Mouse (Mus musculus) stomach, postnatal 0 days (tissue): Measurements from ENCODE around the gene Qtrt2. TPM values are rescaled to one million over a fixed set of nuclear protein-coding genes. Genes with fewer than 3 reads are reported as not detected.

Experiments used
- ATAC-seq: fragments of 200-750 bp; cut with Nextera tagmentation; 2 replicates; pipeline ENCODE4 v1.8.0; 2017; ENCODE audit not compliant: low FRiP score, low TSS enrichment
- DNase-seq: peaks from one replicate; pipeline ENCODE4 v3.0.0-alpha.2; 2016; ENCODE audit warnings: low spot score
- H3K27ac ChIP-seq: fragments of 300-500 bp; sonication (generic); replicated peaks from 2 replicates; pipeline ENCODE4 v1.5.1; 2014; ENCODE audit warnings: mild to moderate bottlenecking, control low read depth
- H3K27me3 ChIP-seq: fragments of 300-500 bp; sonication (generic); 2 replicates; pipeline ENCODE4 v1.6.1; 2014; ENCODE audit warnings: low read length; ENCODE audit not compliant: control insufficient read depth, insufficient read depth
- H3K36me3 ChIP-seq: fragments of 300-500 bp; sonication (generic); 2 replicates; pipeline ENCODE4 v1.6.1; 2014; ENCODE audit warnings: low read length, mixed read lengths; ENCODE audit not compliant: control insufficient read depth, insufficient read depth
- H3K4me1 ChIP-seq: fragments of 300-500 bp; sonication (generic); replicated peaks from 2 replicates; pipeline ENCODE4 v1.6.1; 2014; ENCODE audit warnings: antibody characterized with exemption; ENCODE audit not compliant: control insufficient read depth, insufficient read depth
- H3K4me2 ChIP-seq: fragments of 300-500 bp; sonication (generic); replicated peaks from 2 replicates; pipeline ENCODE4 v1.6.1; 2014; ENCODE audit warnings: low read depth, mild to moderate bottlenecking, control low read depth, moderate library complexity
- H3K4me3 ChIP-seq: fragments of 300-500 bp; sonication (generic); 2 replicates; pipeline ENCODE4 v1.5.1; 2014; ENCODE audit warnings: low read depth, low read length, control low read depth
- H3K9ac ChIP-seq: fragments of 300-500 bp; sonication (generic); 2 replicates; pipeline ENCODE4 v1.6.1; 2014; ENCODE audit warnings: mild to moderate bottlenecking, low read length, control low read depth, mixed read lengths
- H3K9me3 ChIP-seq: fragments of 300-500 bp; sonication (generic); 2 replicates; pipeline ENCODE4 v1.6.1; 2016; ENCODE audit warnings: low read length; ENCODE audit not compliant: control insufficient read depth
- CTCF ChIP-seq: IDR thresholded peaks from 2 replicates; pipeline ENCODE4 v1.5.1; 2016; ENCODE audit warnings: antibody characterized with exemption, low read depth, mild to moderate bottlenecking, moderate library complexity
- EP300 ChIP-seq: optimal IDR thresholded peaks from 2 replicates; pipeline ENCODE3; 2016; ENCODE audit warnings: antibody characterized with exemption
- WGBS: fragments of 180-500 bp; shearing (Covaris S2); extraction: QIAGEN DNeasy Blood & Tissue Kit; methylation state at CpG from one replicate; pipeline ENCODE4 v1.1.7; 2014; 5-methylcytosine and 5-hydroxymethylcytosine counted together
- polyA plus RNA-seq: library from polyadenylated mRNA; unstranded; fragments of >200 nt; fragmentation: Nextera tagmentation; extraction: Ambion mirVana; gene quantifications from 2 replicates; pipeline ENCODE4 v1.2.1, GENCODE M21; 2015

The Qtrt2 gene
- polyA plus RNA-seq, 1 experiment from 2014 or later, result 10.9 TPM

- TF ChIP-seq CTCF (no peak), EP300 (no peak)
These were observed 43.8 kb upstream of the Qtrt2 start for GRCm38 (mm10) chr16:43970426-43970825.

GRCm38 (mm10) chr16:43965781-43966389 is 39.3 kb upstream of the Qtrt2 start:
- TF ChIP-seq CTCF (no peak), EP300 (no peak)
- no peak overlapping the region for H3K9ac ChIP-seq
- no peaks in the 10 kb centered on the region for H3K9me3 ChIP-seq
- no peaks in the 10 kb centered on the region for H3K36me3 ChIP-seq
- H3K4me3 ChIP-seq, result no peak overlapping the region
- H3K4me2 ChIP-seq, result no peak overlapping the region
- no peak for ATAC-seq
- no peak for DNase-seq
- WGBS, result 84% methylated on average over 13 of the region's 13 CpGs
- no peaks in the 10 kb centered on the region for H3K27me3 ChIP-seq
- no peak overlapping the region for H3K27ac ChIP-seq
- no peaks in the 10 kb centered on the region for H3K4me1 ChIP-seq

More at GRCm38 (mm10) chr16:43970426-43970825, 43.8 kb upstream of the Qtrt2 start:
- Histone ChIP-seq H3K36me3 (no peaks in the 10 kb centered on the region), H3K4me2 (no peak overlapping the region), H3K4me1 (no peaks in the 10 kb centered on the region), H3K9ac (no peak overlapping the region), H3K9me3 (no peaks in the 10 kb centered on the region), H3K27ac (no peak overlapping the region), H3K27me3 (no peaks in the 10 kb centered on the region), H3K4me3 (no peak overlapping the region)
- WGBS, result 86% methylated on average over 3 of the region's 3 CpGs
- ATAC-seq, result no peak
- no peak for DNase-seq

- ATAC-seq (no peak), DNase-seq (no peak)
- Histone ChIP-seq H3K4me1 (no peaks in the 10 kb centered on the region), H3K9ac (no peak overlapping the region), H3K4me2 (no peak overlapping the region), H3K27ac (no peak overlapping the region), H3K36me3 (no peaks in the 10 kb centered on the region), H3K27me3 (no peaks in the 10 kb centered on the region), H3K9me3 (no peaks in the 10 kb centered on the region), H3K4me3 (no peak overlapping the region)
- TF ChIP-seq EP300 (no peak), CTCF (no peak)
- WGBS, result 67% methylated on average over 3 of the region's 3 CpGs
These were observed 37.2 kb upstream of the Qtrt2 start for GRCm38 (mm10) chr16:43963780-43964179.

GRCm38 (mm10) chr16:43963291-43963690 is 36.7 kb upstream of the Qtrt2 start:
- DNase-seq, result no peak
- no peaks in the 10 kb centered on the region for H3K27me3 ChIP-seq
- no peak overlapping the region for H3K9ac ChIP-seq
- WGBS, result 92% methylated on average over 9 of the region's 9 CpGs
- no peak overlapping the region for H3K27ac ChIP-seq
- H3K4me2 ChIP-seq, result no peak overlapping the region
- no peaks in the 10 kb centered on the region for H3K4me1 ChIP-seq
- no peaks in the 10 kb centered on the region for H3K36me3 ChIP-seq
- no peak for ATAC-seq
- no peak for TF ChIP-seq EP300
- no peak for TF ChIP-seq CTCF
- H3K9me3 ChIP-seq, result no peaks in the 10 kb centered on the region
- H3K4me3 ChIP-seq, result no peak overlapping the region

- no peak overlapping the region for H3K4me2 ChIP-seq
- no peak overlapping the region for H3K27ac ChIP-seq
- peaks cover 4% of the 10 kb centered on the region; the same call in 1 of the 2 replicates for H3K36me3 ChIP-seq
- no peaks in the 10 kb centered on the region for H3K4me1 ChIP-seq
- no peaks in the 10 kb centered on the region for H3K9me3 ChIP-seq
- no peak for DNase-seq
- no peak overlapping the region for H3K4me3 ChIP-seq
- no peak for ATAC-seq
- TF ChIP-seq EP300 (no peak), CTCF (no peak)
- 90% methylated on average over 4 of the region's 4 CpGs for WGBS
- no peak overlapping the region for H3K9ac ChIP-seq
- no peaks in the 10 kb centered on the region for H3K27me3 ChIP-seq
These were observed 31.4 kb upstream of the Qtrt2 start for GRCm38 (mm10) chr16:43958038-43958437.

- Histone ChIP-seq H3K4me2 (no peak overlapping the region), H3K4me1 (no peaks in the 10 kb centered on the region), H3K9ac (no peak overlapping the region), H3K27me3 (no peaks in the 10 kb centered on the region), H3K4me3 (no peak overlapping the region), H3K9me3 (no peaks in the 10 kb centered on the region), H3K36me3 (peaks cover 4% of the 10 kb centered on the region; the same call in 1 of the 2 replicates), H3K27ac (no peak overlapping the region)
- 39% methylated on average over 6 of the region's 6 CpGs for WGBS
- TF ChIP-seq EP300 (no peak), CTCF (no peak)
- no peak; the same call in 1 of the 2 replicates for ATAC-seq
- no peak for DNase-seq
These were observed 28.3 kb upstream of the Qtrt2 start for GRCm38 (mm10) chr16:43954913-43955312.
